Mouse (Mus musculus): ENCODE data around the gene Sp9. TPM values are rescaled to one million over a fixed set of nuclear protein-coding genes. Genes with fewer than 3 reads are reported as not detected.
A peak's percentile ranks its signal among the peaks of the same experiment; 100 is the strongest.

Sp9 gene
- polyA plus RNA-seq, 1 experiment from 2014 or later, result 0.35 TPM

DNA sequence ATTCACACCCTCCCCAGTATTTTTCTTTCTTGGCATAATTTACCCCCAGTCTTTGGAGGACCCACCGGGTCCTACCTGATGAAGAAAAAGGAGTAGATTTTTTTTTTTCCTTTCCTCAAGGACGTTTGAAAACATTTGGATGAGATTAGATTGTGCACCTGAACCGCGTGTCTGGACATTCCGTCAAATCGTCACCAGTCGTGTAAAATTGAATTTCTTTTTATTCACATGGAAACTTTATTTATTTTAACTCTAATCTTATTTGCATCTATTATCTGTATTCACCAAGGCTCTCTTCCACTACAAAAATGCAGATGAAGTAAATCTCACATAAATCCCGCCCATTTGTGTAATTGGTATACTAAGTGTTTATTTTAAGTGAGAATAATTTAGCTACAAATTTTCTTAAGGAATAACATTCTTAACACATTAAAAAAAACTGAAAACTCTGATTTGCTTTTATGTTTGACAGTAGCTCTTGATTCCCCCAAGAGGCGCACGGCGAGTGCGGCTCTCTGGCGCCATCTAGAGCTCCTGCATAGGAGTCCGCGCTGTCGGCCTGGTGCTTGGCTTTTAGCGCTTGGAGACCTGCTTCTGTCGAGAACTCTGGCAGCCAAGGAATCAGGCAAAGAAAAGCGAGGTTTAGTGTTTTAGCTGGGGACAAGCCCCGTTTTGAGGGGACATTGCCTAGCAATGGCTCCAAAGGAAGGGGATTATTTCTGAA is 6.6 kb downstream of the Sp9 start:
- Histone ChIP-seq H3K27me3 (replicated peaks; ENCODE audit: control insufficient read depth, insufficient read depth, low read length) (peaks cover 10% of the 10 kb centered on the region), H3K27ac (ENCODE audit: low read depth, low read length) (no peak overlapping the region), H3K9me3 (ENCODE audit: control insufficient read depth, low read length) (no peaks in the 10 kb centered on the region), H3K4me3 (ENCODE audit: low read length) (no peak overlapping the region), H3K36me3 (ENCODE audit: control insufficient read depth, insufficient read depth, low read length) (no peaks in the 10 kb centered on the region), H3K4me1 (ENCODE audit: control insufficient read depth, insufficient read depth, low read depth, low read length) (peaks cover 17% of the 10 kb centered on the region), H3K9ac (ENCODE audit: low read depth, low read length) (no peak overlapping the region), H3K4me2 (ENCODE audit: low read length) (peak overlapping the region; percentile 25)
- ATAC-seq, result peak; percentile 83
- 2% methylated on average over 20 of the region's 20 CpGs for whole genome bisulfite sequencing

DNA sequence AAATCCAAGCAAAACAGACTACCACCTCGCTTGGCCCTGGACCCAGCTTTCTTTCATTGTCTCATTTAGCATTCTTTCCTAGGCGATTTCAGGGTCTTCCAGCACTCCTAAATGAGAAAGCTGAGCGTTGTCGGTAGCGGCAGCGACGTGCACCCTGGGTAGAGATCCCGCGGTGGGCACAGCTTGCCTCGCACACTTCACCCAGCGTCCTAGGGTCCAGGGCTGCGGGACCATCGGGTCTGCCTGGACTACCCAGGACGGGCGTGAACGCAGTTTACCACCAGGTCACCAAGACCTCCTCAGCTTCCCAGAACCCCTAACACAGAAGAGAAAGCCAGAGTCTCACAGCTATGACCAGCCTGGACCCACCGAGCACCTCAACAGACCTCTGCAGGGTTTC is 7.1 kb downstream of the Sp9 start:
- peak; percentile 34; the same call in 1 of the 2 replicates for ATAC-seq
- H3K4me2 ChIP-seq (ENCODE audit: low read length), result peak overlapping the region; percentile 25
- H3K27ac ChIP-seq (ENCODE audit: low read depth, low read length), result 0 out of 2 replicates have a peak overlapping the region, but pooled peaks have one; percentile 9
- H3K27me3 ChIP-seq (replicated peaks; ENCODE audit: control insufficient read depth, insufficient read depth, low read length), result peaks cover 10% of the 10 kb centered on the region
- H3K4me3 ChIP-seq (ENCODE audit: low read length), result peak overlapping the region; percentile 2; the same call in 1 of the 2 replicates
- no peaks in the 10 kb centered on the region for H3K36me3 ChIP-seq (ENCODE audit: control insufficient read depth, insufficient read depth, low read length)
- peaks cover 11% of the 10 kb centered on the region for H3K4me1 ChIP-seq (ENCODE audit: control insufficient read depth, insufficient read depth, low read depth, low read length)
- no peaks in the 10 kb centered on the region for H3K9me3 ChIP-seq (ENCODE audit: control insufficient read depth, low read length)
- H3K9ac ChIP-seq (ENCODE audit: low read depth, low read length), result no peak overlapping the region
- WGBS, result under 1% methylated on average over 17 of the region's 17 CpGs

DNA sequence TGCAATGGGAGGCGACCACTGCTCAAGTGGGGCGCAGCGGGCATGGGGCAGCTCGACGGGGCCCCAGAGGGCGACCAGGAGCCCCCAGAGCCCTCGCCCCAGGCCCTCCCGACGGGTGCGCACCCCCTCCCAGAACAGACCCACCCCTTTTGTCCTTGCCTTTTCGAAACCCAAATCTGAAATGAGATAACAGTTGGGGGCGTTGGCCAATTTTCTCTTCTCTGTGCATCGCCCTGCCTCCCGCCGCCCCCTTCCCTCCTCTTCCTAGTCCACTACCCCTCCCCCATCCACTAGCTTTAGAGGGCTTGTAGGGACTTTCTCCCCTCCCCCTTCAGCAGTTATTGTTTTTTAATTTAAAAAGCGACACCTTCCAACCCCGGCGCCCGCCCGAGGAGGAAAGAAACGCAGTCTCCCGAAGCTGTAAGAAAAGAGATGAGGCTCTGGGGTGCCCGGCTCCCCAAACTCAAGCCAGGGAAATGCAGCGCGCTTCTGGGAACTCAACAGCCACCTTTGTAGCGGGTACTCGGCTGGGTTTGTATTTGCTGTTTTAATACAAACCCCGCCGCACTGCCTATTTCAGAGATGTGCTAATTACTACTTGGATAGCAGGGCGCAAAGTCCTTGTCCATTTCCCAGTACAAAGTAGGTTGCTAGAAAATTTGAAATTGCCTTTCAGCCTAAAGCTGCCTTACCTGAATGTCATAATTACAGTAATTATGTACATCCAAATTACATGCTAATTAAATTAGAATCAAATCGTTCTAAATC is 7.7 kb downstream of the Sp9 start:
- Histone ChIP-seq H3K4me1 (ENCODE audit: control insufficient read depth, insufficient read depth, low read depth, low read length) (peaks cover 5% of the 10 kb centered on the region), H3K4me3 (ENCODE audit: low read length) (peak overlapping the region; percentile 2; the same call in 1 of the 2 replicates), H3K27me3 (replicated peaks; ENCODE audit: control insufficient read depth, insufficient read depth, low read length) (peaks cover 10% of the 10 kb centered on the region), H3K4me2 (ENCODE audit: low read length) (peak overlapping the region; percentile 25), H3K27ac (ENCODE audit: low read depth, low read length) (0 out of 2 replicates have a peak overlapping the region, but pooled peaks have one; percentile 9), H3K9ac (ENCODE audit: low read depth, low read length) (no peak overlapping the region), H3K9me3 (ENCODE audit: control insufficient read depth, low read length) (no peaks in the 10 kb centered on the region), H3K36me3 (ENCODE audit: control insufficient read depth, insufficient read depth, low read length) (no peaks in the 10 kb centered on the region)
- WGBS, result 1% methylated on average over 27 of the region's 31 CpGs
- ATAC-seq, result no peak

DNA sequence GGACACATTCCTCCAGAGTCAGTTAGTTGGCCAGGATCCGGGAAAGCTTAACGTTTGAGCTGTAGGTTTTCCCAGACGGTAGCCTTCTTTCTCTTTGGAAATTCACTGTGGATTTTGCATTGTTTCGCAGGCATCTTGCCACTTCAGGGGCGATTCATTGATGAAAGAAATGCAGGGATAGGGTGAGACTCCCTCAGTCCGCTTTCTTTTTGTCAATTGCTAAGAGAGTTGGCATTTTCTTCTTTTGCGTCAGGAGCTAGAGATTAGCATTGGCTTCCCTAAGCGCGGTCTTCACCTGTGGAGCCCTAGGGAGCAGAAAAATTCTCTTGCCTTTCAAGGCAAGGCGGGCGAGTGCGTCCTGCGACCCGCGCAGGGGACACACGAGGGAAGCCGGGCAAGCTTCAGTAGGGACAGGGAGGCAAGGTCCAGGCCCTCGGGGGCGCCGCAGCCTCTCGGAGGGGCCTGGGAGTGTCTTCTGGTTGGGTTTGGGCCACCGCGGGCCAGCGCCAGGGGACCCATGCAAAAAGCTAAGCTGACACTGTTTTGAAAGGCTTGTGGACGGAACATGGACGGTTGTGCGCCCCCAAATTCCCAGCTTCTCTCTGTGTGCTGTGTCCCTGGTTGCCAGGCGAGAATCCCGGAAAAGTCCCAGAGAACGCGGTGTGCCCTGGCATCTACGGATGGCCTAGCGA is 8.8 kb downstream of the Sp9 start:
- WGBS, result 3% methylated on average over 33 of the region's 33 CpGs
- H3K9ac ChIP-seq (ENCODE audit: low read depth, low read length), result no peak overlapping the region
- no peaks in the 10 kb centered on the region for H3K36me3 ChIP-seq (ENCODE audit: control insufficient read depth, insufficient read depth, low read length)
- H3K27ac ChIP-seq (ENCODE audit: low read depth, low read length), result no peak overlapping the region
- H3K4me1 ChIP-seq (ENCODE audit: control insufficient read depth, insufficient read depth, low read depth, low read length), result peaks cover 4% of the 10 kb centered on the region
- no peak for ATAC-seq
- peaks cover 10% of the 10 kb centered on the region for H3K27me3 ChIP-seq (replicated peaks; ENCODE audit: control insufficient read depth, insufficient read depth, low read length)
- H3K9me3 ChIP-seq (ENCODE audit: control insufficient read depth, low read length), result no peaks in the 10 kb centered on the region
- no peak overlapping the region for H3K4me2 ChIP-seq (ENCODE audit: low read length)
- H3K4me3 ChIP-seq (ENCODE audit: low read length), result no peak overlapping the region

DNA sequence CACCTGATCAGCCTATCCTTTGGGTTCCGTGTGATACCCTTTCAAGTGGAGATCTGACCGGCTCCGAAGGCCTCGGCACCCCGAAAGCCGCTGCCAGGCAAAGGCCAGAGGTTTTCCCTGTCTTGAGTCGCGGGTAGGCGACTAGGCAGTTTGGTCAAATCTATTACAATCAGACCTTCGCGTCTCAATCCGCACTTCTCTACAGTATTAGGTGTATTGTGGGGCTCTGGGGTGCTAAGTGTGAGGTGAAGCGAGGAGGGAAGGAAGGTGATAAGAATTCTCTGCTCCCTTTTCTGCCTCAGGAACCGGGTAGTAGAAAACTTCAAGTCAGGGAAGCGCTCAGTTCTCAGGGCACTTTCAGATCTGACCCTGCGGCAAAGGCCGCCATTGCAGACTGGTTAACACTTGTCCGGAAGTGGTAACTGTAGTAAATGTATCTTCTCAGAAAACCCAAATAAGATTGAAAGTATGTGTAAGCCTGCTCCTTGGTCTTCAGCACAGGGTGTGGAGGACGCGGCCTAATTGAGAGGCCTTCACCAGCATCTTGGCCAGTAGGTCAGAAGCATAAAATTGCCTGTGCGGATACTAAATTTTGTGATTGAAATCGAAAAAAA is 9.4 kb downstream of the Sp9 start:
- Histone ChIP-seq H3K27ac (ENCODE audit: low read depth, low read length) (no peak overlapping the region), H3K9me3 (ENCODE audit: control insufficient read depth, low read length) (no peaks in the 10 kb centered on the region), H3K4me3 (ENCODE audit: low read length) (no peak overlapping the region), H3K36me3 (ENCODE audit: control insufficient read depth, insufficient read depth, low read length) (no peaks in the 10 kb centered on the region), H3K4me2 (ENCODE audit: low read length) (no peak overlapping the region), H3K9ac (ENCODE audit: low read depth, low read length) (no peak overlapping the region), H3K4me1 (ENCODE audit: control insufficient read depth, insufficient read depth, low read depth, low read length) (peaks cover 4% of the 10 kb centered on the region), H3K27me3 (replicated peaks; ENCODE audit: control insufficient read depth, insufficient read depth, low read length) (peaks cover 10% of the 10 kb centered on the region)
- ATAC-seq, result no peak
- 18% methylated on average over 22 of the region's 22 CpGs for WGBS

DNA sequence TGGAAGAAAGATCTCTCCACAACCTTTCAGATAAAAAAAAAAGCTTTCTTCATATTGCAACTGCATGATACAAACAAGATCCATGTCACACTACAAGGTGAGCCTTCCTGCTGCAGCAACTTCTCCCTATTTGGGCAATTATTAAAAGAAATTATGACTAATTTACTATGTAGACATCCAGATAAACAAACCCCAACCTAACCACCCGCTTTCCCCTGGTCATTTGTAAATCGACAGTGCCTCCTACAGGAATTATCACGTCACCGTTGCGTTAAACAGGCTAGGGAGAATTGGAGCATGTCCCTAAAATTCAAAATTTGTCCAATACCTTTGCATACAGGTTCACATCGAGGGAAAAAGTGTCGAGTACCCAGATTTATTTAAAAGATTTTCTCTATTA is 10.0 kb downstream of the Sp9 start:
- ATAC-seq, result no peak
- H3K4me2 ChIP-seq (ENCODE audit: low read length), result no peak overlapping the region
- 7% methylated on average over 7 of the region's 7 CpGs for WGBS
- no peaks in the 10 kb centered on the region for H3K36me3 ChIP-seq (ENCODE audit: control insufficient read depth, insufficient read depth, low read length)
- H3K9me3 ChIP-seq (ENCODE audit: control insufficient read depth, low read length), result no peaks in the 10 kb centered on the region
- peaks cover 10% of the 10 kb centered on the region for H3K27me3 ChIP-seq (replicated peaks; ENCODE audit: control insufficient read depth, insufficient read depth, low read length)
- no peak overlapping the region for H3K27ac ChIP-seq (ENCODE audit: low read depth, low read length)
- H3K4me1 ChIP-seq (ENCODE audit: control insufficient read depth, insufficient read depth, low read depth, low read length), result peaks cover 4% of the 10 kb centered on the region
- no peak overlapping the region for H3K4me3 ChIP-seq (ENCODE audit: low read length)
- H3K9ac ChIP-seq (ENCODE audit: low read depth, low read length), result no peak overlapping the region

DNA sequence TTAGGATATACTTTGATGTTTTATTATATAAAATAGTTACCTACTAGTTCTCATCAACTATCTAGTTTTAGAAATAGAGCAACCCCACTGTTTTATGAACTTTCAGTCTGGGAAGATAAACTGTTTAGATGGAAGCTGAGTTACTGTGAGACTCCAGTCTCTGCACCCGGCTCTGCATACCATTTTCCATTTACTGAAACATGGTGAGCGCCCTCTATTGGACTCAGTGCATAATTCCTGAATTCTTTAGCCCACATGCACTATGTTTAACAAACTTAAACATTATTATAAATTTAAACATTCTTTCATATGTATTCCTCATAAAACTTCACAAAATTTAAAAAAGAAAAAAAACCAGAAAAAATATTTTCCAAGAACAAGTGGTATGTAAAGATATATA is 13.9 kb downstream of the Sp9 start:
- H3K9me3 ChIP-seq (ENCODE audit: control insufficient read depth, low read length), result no peaks in the 10 kb centered on the region
- ATAC-seq, result no peak
- no peak overlapping the region for H3K9ac ChIP-seq (ENCODE audit: low read depth, low read length)
- no peaks in the 10 kb centered on the region for H3K4me1 ChIP-seq (ENCODE audit: control insufficient read depth, insufficient read depth, low read depth, low read length)
- 0 out of 2 replicates have a peak, but pooled peaks cover 3% of the 10 kb centered on the region for H3K36me3 ChIP-seq (ENCODE audit: control insufficient read depth, insufficient read depth, low read length)
- WGBS, result 5% methylated on average over 2 of the region's 2 CpGs
- no peak overlapping the region for H3K4me3 ChIP-seq (ENCODE audit: low read length)
- no peak overlapping the region for H3K4me2 ChIP-seq (ENCODE audit: low read length)
- H3K27me3 ChIP-seq (replicated peaks; ENCODE audit: control insufficient read depth, insufficient read depth, low read length), result peaks cover 6% of the 10 kb centered on the region
- H3K27ac ChIP-seq (ENCODE audit: low read depth, low read length), result no peak overlapping the region

DNA sequence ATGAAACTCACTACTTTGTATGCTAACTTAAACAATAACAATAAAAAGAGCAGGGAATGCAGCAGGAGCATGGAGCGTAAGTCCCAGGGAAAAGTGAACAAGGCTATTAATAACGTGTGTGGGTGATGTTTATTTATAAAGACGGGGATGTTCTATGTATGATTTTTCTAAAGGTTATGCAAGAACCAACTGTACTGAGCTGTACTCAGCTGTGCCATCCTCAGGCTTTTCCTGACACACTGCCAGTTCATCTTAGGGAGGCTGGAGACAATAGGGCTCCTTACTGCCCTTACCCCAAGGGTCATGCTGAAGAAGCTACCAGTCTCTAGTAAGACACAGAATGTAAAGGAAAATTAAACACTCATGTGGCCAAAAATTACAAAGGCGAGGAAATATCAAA is 19.4 kb downstream of the Sp9 start:
- H3K4me2 ChIP-seq (ENCODE audit: low read length), result no peak overlapping the region
- no peaks in the 10 kb centered on the region for H3K4me1 ChIP-seq (ENCODE audit: control insufficient read depth, insufficient read depth, low read depth, low read length)
- no peaks in the 10 kb centered on the region for H3K27me3 ChIP-seq (replicated peaks; ENCODE audit: control insufficient read depth, insufficient read depth, low read length)
- no peak overlapping the region for H3K4me3 ChIP-seq (ENCODE audit: low read length)
- peaks cover 6% of the 10 kb centered on the region; the same call in 1 of the 2 replicates for H3K36me3 ChIP-seq (ENCODE audit: control insufficient read depth, insufficient read depth, low read length)
- 89% methylated on average over 4 of the region's 4 CpGs for WGBS
- H3K27ac ChIP-seq (ENCODE audit: low read depth, low read length), result no peak overlapping the region
- H3K9me3 ChIP-seq (ENCODE audit: control insufficient read depth, low read length), result no peaks in the 10 kb centered on the region
- ATAC-seq, result no peak
- no peak overlapping the region for H3K9ac ChIP-seq (ENCODE audit: low read depth, low read length)

All from hindbrain, embryonic 16.5 days (tissue).